Mouse (Mus musculus): ENCODE results near the gene Slx4ip.

Slx4ip gene

GRCm38 (mm10) chr2:136947500-136947899 is 56.5 kb downstream of the Slx4ip start:
- DNase-seq (ENCODE audit: low spot score) = no peak

DNA sequence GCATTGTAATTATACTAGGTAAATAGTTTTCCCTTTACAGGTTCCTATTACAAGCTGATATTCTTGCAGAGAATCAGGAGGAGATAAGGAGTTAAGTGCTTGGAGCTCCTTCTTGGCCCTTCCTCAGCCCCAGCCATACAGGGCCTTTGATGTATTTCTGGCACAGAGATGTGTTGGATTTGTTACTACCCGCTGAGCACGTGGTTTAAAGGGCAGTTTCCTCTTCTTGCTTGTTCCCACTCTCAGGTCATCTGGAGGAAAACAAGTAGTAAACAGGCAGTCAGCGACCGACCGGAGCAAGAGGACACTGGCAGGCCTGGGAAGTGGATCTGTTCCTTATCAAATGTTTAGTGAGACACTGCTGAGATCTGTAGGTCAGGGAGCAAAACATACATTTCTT is 56.9 kb downstream of the Slx4ip start:
- DNase-seq (ENCODE audit: low spot score) = no peak

DNA sequence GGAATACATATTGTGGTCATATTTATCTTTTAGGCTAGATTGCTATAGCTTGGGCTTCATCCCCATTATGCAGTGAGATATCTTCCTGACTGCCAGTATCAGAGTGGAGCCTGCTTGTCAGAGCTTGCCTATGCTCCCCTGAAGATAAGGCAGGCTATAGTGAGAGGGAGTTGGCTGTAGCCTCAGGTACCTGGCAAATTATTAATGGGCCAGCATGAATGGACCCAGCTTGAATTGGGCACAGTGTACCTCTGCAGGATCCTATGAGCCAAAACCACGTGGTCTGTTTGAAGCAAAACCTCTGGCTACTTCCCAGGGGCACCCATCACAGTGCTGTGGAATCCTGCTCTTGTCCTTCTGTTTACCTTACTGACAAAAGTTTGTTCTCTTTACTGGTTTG is 61.2 kb downstream of the Slx4ip start:
- no peak for DNase-seq (ENCODE audit: low spot score)

GRCm38 (mm10) chr2:136955726-136956571 is 64.9 kb downstream of the Slx4ip start:
- no peak for DNase-seq (ENCODE audit: low spot score)

DNA sequence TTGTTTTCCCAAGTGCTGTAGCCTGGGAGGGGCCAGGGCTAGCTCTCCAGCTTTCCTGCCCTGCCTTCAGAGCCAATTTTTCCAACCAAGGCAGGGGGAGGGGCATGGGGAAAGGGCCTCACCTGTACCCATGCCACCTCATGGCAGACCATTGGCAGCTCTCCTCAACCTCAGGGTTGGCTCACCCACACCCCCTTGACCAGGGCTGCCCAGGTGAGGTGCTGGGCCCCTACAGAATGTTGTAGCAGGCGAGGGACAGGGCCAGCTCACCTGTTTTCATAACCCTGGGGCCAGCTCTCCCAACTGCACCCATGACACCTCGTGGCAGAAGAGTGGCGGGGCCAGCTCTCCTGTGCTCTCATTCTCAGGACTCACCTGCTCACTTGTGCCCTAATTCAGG is 67.7 kb downstream of the Slx4ip start:
- DNase-seq (ENCODE audit: low spot score) = no peak

- no peak for DNase-seq (ENCODE audit: low spot score)
Measured at GRCm38 (mm10) chr2:136975774-136976173, 84.8 kb downstream of the Slx4ip start.

DNA sequence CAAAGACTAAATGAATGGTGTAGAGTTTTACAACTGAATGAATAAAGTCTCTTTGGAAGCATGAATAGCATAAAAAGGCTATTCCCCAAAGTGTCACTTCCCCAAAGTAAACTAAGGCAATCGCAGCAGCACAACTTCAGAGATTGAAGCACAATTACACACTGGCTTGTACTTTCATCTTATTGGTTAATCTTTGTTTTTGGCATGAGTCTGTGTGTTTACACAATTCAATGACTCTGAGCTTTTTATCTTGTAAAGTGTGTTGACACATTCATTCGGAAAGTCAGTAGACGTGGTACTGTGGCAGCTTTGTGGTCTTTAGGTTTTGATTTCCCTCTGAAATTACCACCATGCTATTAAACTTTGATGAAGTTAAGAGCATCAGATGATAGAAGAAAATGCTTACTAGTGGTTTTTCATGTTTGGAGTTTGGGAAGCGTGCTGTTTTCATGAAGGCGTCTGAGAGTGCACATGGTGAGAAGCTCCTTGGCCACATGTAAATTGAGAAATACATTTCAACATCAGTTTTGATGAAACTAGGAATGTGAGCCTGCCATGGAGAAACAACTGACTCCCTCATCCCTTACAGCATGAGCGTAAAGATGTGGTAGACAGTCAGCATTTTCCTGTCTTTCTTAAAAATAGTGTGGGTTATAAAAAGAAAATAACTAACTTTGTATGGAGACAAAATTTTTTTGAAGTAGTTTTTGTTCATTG is 88.2 kb downstream of the Slx4ip start:
- no peak for DNase-seq (ENCODE audit: low spot score)

DNA sequence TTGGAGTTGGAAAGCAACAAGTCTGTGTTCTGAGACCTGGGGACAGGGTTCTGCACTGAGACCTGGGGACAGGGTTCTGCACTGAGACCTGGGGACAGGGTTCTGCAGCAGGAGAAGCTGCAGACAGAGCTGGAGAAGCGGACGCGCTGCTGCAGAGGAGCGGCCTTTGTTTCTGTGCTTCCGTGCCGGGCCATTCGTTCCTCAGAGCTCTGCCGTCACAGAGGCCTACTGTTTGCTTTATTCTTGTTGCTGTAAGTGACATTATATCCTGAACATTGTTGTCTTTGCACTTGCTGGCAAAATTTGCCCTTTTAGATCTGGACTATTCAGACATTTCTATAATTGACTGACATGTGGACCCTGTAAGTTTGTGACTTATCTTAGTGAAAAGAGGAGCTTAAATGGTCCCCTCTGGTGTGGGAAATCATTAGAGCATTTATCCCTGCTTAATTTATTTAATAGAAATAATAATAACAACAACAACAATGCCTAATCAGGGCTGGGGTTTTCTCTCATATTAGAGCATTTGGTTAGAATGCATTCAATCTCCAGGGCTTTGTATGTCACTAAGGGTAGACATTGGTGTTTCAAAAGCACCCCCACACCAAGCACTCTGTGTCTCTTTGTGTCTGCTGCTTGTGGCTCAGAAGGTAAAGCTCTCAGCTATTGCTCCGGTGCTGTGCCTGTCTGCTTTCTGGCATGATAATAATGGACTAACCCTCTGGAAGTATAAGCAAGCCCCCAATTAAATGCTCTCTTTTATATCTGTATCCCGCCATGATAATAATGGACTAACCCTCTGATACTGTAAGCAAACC is 90.3 kb downstream of the Slx4ip start:
- no peak for DNase-seq (ENCODE audit: low spot score)

DNA sequence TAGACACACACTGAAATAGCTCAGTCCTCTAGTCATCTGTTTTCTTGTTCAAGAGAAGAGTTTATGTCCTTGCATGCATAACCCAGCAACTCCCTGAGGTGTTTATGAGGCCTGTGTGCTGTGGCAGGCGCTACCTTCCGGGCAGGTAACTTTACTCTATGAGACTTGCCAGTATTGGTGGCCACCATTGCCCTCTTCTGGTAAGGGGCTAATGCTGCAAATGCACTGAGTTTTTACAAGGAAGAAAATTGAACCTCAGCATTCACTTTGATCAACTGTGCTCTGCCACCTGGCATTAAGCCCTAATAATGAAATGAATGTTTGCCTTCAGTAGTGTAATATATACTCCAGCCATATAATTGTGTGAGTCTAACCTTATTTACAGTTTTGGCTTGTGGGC is 92.9 kb downstream of the Slx4ip start:
- DNase-seq (ENCODE audit: low spot score) = no peak

DNA sequence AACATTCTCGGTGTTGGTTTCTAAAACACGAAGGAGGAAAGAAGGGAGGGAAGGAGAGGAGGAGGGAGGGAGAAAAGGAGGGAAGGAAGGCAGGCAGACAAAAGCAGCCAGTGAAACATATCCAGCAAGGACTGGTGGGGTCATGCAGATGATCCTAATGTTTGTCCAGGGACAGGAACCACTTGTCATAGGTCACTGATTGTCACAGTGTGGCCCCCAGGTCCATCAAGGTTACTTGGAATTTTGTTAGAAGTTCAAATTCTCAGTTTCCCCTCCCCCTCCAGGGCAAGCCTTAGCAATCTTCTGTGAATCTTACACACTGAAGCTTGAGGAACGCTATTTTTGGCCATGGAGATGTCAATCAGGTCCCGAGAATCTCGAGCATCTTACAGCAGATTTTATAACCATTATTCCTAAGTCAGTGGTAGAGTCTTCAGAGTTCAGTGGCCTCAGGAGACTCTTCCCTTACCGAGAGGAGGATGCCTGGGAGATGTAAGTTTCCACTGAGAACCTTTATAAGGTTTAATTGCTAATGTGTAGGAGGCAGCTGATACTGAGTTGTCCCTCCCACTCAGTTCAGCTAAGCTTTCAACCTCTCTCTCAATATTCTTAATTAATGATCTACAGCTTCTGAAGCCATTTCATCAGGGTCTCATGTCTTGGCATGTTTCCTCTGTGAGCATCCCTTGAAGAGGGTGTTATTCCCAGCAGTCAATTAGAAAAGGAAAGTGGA is 95.1 kb downstream of the Slx4ip start:
- no peak for DNase-seq (ENCODE audit: low spot score)

DNA sequence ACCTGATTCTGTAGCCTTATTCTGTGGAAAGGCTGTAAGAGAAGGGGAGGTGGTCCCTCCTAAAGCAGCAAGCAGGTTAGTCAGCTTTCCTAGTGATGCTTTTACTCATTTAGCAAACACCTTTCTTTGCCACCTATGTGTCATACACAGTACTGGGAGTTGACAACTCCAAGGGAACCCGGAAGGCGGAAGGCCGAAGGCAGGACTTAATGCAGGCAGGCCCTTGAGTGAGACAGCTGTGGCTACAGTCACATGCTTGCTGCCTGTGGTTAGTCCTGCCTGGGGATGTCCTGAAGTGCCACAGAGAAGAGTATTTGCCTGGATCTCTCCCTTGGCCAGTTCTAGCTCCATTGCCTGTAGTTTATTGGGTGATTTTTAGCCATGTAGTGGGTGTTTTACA is 102.1 kb downstream of the Slx4ip start:
- no peak for DNase-seq (ENCODE audit: low spot score)

DNA sequence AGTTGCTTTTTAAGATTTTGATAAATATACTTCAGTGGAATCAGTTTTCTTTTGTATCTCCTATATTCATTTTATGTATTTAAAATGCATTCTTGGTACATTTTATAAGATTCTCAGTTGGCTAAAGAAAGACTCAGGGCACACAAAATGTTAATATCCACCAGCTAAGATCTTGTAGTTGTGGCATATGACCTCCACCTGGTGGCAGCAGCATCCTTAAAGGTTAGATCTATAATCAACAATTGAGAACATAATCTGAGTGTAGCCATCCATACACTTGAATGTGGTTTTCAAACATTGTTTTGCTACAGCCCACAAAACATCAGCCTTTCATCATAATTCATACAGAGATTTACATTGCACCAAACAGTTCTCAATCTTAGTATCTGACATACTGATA is 106.1 kb downstream of the Slx4ip start:
- DNase-seq (ENCODE audit: low spot score) = no peak

DNA sequence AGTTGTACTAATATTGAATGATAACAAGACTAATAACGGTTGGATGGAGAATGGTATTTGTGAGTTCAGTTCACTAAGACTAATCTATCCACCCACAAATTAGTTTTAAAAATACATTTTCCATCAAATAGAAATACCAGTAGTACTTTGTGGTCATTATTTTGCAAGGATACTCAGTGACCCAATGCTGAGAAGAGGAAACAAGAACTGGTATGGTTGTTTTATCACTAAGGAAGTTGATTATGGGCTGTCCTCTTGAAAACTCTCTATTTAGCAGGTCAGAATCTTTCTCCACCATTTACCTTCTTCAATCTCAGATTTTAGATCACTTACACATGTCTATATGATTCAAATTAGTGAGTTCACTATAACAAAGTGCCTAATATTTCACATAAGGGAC is 111.0 kb downstream of the Slx4ip start:
- DNase-seq (ENCODE audit: low spot score) = no peak

DNA sequence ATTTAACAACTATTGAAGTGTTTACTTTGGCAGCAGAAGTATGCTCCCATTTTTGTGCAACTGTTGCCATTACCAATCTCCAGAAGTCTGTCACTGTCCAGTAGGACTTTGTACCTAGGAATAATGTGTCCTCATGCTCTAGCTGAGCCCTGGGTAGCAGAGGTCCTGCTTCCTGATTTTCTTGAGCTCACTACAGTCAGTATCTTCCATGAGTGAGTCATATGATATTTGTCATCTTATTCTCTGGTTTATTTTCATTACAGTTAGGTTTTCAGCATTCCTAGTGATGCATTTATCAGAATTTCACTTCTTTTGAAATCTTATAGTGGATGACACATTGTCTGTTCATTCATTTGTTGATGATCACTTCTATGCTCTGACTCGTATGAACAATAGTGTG is 115.6 kb downstream of the Slx4ip start:
- no peak for DNase-seq (ENCODE audit: low spot score)

- no peak for DNase-seq (ENCODE audit: low spot score)
Measured at GRCm38 (mm10) chr2:137011980-137012379, 121.0 kb downstream of the Slx4ip start.

DNA sequence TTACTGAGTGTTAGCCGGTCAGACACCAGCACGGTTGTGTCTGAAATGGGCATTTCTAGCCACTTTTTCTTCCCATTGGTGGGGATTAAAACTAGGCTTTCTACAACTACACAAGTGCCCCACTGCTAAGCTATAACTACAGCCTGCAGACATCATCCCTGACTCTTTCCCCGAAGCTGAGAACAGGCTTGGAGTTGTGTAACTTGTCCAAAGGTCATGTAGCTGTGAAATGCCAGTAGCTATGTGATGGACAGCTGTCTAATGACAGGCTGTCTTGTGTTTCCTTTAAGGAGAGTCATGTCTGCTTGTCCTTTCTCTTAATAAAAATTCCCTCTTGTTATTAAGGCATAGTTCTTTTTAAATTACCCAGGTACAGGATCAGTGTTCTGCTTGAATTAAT is 122.1 kb downstream of the Slx4ip start:
- no peak for DNase-seq (ENCODE audit: low spot score)

- no peak for DNase-seq (ENCODE audit: low spot score)
Measured at GRCm38 (mm10) chr2:137013811-137014350, 122.9 kb downstream of the Slx4ip start.

DNA sequence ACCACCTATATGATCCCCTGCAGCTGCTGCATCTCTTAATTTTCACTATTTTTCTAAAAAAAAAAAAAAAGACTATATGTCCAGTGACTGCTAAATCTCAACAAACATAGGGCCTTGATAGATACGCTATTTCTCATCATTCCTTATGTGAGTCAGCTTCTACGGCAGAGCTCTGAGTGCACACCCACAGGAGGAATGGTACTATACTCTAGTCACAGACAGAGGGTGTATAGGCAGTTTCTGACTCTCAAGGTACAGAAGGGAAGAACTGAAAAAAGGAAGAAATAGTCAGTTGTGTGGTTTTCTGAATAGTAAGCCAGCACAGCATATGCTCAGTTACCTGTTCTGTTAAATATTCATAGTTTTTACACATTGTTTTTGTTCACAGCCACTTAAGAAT is 123.4 kb downstream of the Slx4ip start:
- DNase-seq (ENCODE audit: low spot score) = no peak

GRCm38 (mm10) chr2:137044122-137044521 is 153.1 kb downstream of the Slx4ip start:
- no peak for DNase-seq (ENCODE audit: low spot score)

DNA sequence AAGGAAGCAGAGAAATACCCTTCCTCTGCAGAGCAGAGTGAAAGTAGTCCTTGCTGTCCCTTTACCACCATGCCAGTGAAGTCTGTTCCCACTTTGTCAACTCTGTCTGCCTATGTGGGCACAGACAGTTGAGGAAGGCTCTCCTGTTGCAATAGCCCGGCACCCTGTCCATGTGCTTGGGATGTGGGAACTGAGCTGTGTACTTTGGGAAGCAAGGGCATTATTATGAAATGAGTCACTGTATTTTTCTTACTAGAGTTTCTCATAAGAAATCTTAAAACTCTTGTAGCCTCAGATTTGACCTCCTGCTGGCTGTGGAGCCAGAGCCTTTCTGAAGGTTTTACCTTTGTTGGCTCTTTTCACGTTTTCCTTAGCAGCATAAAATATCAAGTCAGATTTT is 158.3 kb downstream of the Slx4ip start:
- DNase-seq (ENCODE audit: low spot score) = no peak

- no peak for DNase-seq (ENCODE audit: low spot score)
Measured at GRCm38 (mm10) chr2:137049906-137050305, 158.9 kb downstream of the Slx4ip start.

DNA sequence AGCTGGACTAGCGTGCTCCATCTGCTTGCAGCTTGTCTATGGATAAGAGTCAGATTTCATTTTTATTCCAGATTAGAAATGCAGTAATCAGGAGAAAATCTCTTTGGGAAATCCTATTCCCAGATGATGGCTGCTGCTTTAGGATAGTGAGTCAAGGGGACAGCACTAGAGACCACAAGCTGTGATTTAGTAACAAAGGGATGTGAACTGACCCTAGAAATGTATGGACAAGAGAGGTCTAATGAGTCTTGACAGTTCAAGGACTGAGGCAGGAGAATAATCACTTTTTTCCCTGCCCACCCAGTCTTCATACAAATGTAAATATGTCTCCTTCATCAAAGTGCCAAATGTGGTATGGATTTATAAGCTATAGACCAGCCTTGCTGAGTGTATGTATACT is 172.8 kb downstream of the Slx4ip start:
- DNase-seq (ENCODE audit: low spot score) = no peak
